Mouse (Mus musculus) MEL (cell line): Measurements from ENCODE around the gene Psme2.

Source experiments
- CHD2 ChIP-seq: IDR thresholded peaks from 2 replicates; pipeline ENCODE4 v1.6.1; 2011; ENCODE audit warnings: low read length, improper control_type of control experiment
- CTCF ChIP-seq, 3 experiments: IDR thresholded peaks in 2 of 3; conservative IDR thresholded peaks in 1 of 3; 2 replicates each; pipeline ENCODE4 v1.5.1; 2011 to 2012; ENCODE audit warnings: low read length in 3 of 3, low read depth in 2 of 3, mild to moderate bottlenecking in 2 of 3, improper control_type of control experiment in 1 of 3, inconsistent platforms in 1 of 3, mixed read lengths in 1 of 3, moderate library complexity in 1 of 3; ENCODE audit not compliant: control insufficient read depth in 1 of 3, insufficient read depth in 1 of 3, poor library complexity in 1 of 3, severe bottlenecking in 1 of 3
- GABPA ChIP-seq: IDR thresholded peaks from 2 replicates; pipeline ENCODE4 v1.6.1; 2012; ENCODE audit warnings: low read depth, mild to moderate bottlenecking, inconsistent platforms, low read length, improper control_type of control experiment, moderate library complexity
- HCFC1 ChIP-seq: IDR thresholded peaks from 2 replicates; pipeline ENCODE4 v1.6.1; 2012; ENCODE audit warnings: low read depth, mild to moderate bottlenecking, inconsistent platforms, low read length, improper control_type of control experiment, moderate library complexity
- JUND ChIP-seq: IDR thresholded peaks from 2 replicates; pipeline ENCODE4 v1.6.1; 2011; ENCODE audit warnings: low read depth, mild to moderate bottlenecking, improper control_type of control experiment, low read length
- MAX ChIP-seq: IDR thresholded peaks from 2 replicates; pipeline ENCODE4 v1.6.1; 2011; ENCODE audit warnings: low read length, improper control_type of control experiment
- MYC ChIP-seq: IDR thresholded peaks from 2 replicates; pipeline ENCODE4 v1.6.1; 2011; ENCODE audit warnings: low read depth, mild to moderate bottlenecking, low read length, improper control_type of control experiment, moderate library complexity
- POLR2A ChIP-seq, 2 experiments: IDR thresholded peaks; 2 replicates each; pipeline ENCODE4 v1.6.1; 2011 to 2012; ENCODE audit warnings: low read length in 2 of 2, mild to moderate bottlenecking in 2 of 2, control low read depth in 1 of 2, improper control_type of control experiment in 1 of 2, low read depth in 1 of 2, moderate library complexity in 1 of 2; ENCODE audit not compliant: control insufficient read depth in 1 of 2, insufficient read depth in 1 of 2, poor library complexity in 1 of 2
- POLR2AphosphoS5 ChIP-seq: IDR thresholded peaks from 2 replicates; pipeline ENCODE4 v1.6.1; 2012; ENCODE audit warnings: low read depth, borderline replicate concordance, mild to moderate bottlenecking, inconsistent platforms, low read length, moderate library complexity, mixed read lengths
- TAL1 ChIP-seq: IDR thresholded peaks from 2 replicates; pipeline ENCODE4 v1.6.1; 2012; ENCODE audit warnings: mild to moderate bottlenecking, inconsistent platforms, low read length, moderate library complexity, mixed read lengths
- TBP ChIP-seq: IDR thresholded peaks from 2 replicates; pipeline ENCODE4 v1.8.0; 2011; ENCODE audit warnings: low read depth, low read length, improper control_type of control experiment
- TCF12 ChIP-seq: IDR thresholded peaks from 2 replicates; pipeline ENCODE4 v1.6.1; 2014; ENCODE audit warnings: low read depth, mild to moderate bottlenecking, inconsistent platforms, low read length, improper control_type of control experiment, moderate library complexity
- UBTF ChIP-seq: IDR thresholded peaks from 2 replicates; pipeline ENCODE4 v1.6.1; 2012; ENCODE audit warnings: low read depth, mild to moderate bottlenecking, inconsistent platforms, low read length, improper control_type of control experiment, moderate library complexity, borderline replicate concordance; ENCODE audit not compliant: insufficient read depth
- ZMIZ1 ChIP-seq: IDR thresholded peaks from 2 replicates; pipeline ENCODE4 v1.6.1; 2012; ENCODE audit warnings: low read depth, mild to moderate bottlenecking, inconsistent platforms, low read length, improper control_type of control experiment, moderate library complexity

- TF ChIP-seq UBTF (no peak), CTCF (IDR thresholded peaks at IDR 0.05 in 2 of 3, conservative IDR thresholded peaks at IDR 0.05 in 1 of 3; ENCODE audit: control insufficient read depth in 1 of 3, insufficient read depth in 1 of 3, low read depth in 2 of 3, low read length in 3 of 3, poor library complexity in 1 of 3, severe bottlenecking in 1 of 3) (no peak), POLR2A (IDR thresholded peaks at IDR 0.05; ENCODE audit: control insufficient read depth in 1 of 2, insufficient read depth in 1 of 2, low read depth in 1 of 2, low read length in 2 of 2, poor library complexity in 1 of 2) (peak in 1 of 2 experiments; percentile 31; a peak in 1 of 4 replicates), TAL1 (peak; percentile 50), GABPA (no peak), HCFC1 (peak; percentile 18; the same call in 1 of the 2 replicates), ZMIZ1 (no peak), TBP (no peak), CHD2 (no peak), MYC (no peak), TCF12 (peak; percentile 86), POLR2AphosphoS5 (no peak), JUND (no peak), MAX (no peak)
These were observed 27.7 kb upstream of the Psme2 start for GRCm38 (mm10) chr14:55618486-55619195.
